Mouse (Mus musculus) spleen, adult 2 months (tissue): Measurements from ENCODE around the gene Ifrd1. TPM values are rescaled to one million over a fixed set of nuclear protein-coding genes. Genes with fewer than 3 reads are reported as not detected.
A peak's percentile ranks its signal among the peaks of the same experiment; 100 is the strongest.

Source experiments
- DNase-seq, 2 experiments: peaks; one replicate each; pipeline versions ENCODE4 v3.0.0 to v3.0.0-alpha.2; 2012 to 2021; ENCODE audit warnings: low spot score in 2 of 2, low read depth in 1 of 2
- H3K27ac ChIP-seq: fragments of 200-500 bp; 2 replicates; pipeline ENCODE4 v1.5.1; 2012; ENCODE audit warnings: low read length, inconsistent platforms; ENCODE audit not compliant: insufficient read depth
- H3K27me3 ChIP-seq: fragments of 200-500 bp; 2 replicates; pipeline ENCODE4 v1.6.1; 2012; ENCODE audit warnings: mild to moderate bottlenecking, moderate library complexity, low read length, inconsistent platforms; ENCODE audit not compliant: control insufficient read depth, insufficient read depth
- H3K36me3 ChIP-seq: fragments of 200-500 bp; 2 replicates; pipeline ENCODE4 v1.6.1; 2012; ENCODE audit warnings: mild to moderate bottlenecking, low read length, inconsistent platforms; ENCODE audit not compliant: control insufficient read depth, insufficient read depth
- H3K4me1 ChIP-seq: fragments of 200-500 bp; 2 replicates; pipeline ENCODE4 v1.6.1; 2011; ENCODE audit warnings: inconsistent platforms; ENCODE audit not compliant: control insufficient read depth, insufficient read depth, insufficient read length
- H3K4me3 ChIP-seq: fragments of 200-500 bp; 2 replicates; pipeline ENCODE4 v1.5.1; 2011; ENCODE audit warnings: mild to moderate bottlenecking, inconsistent platforms; ENCODE audit not compliant: insufficient read depth, insufficient read length; ENCODE audit errors: extremely low read depth
- CTCF ChIP-seq: fragments of 200-500 bp; IDR thresholded peaks from 2 replicates; pipeline ENCODE4 v1.5.1; 2011; ENCODE audit warnings: mild to moderate bottlenecking, inconsistent platforms; ENCODE audit not compliant: insufficient read depth, insufficient read length, insufficient replicate concordance; ENCODE audit errors: extremely low read depth
- POLR2A ChIP-seq: fragments of 200-500 bp; IDR thresholded peaks from 2 replicates; pipeline ENCODE4 v1.6.1; 2011; ENCODE audit warnings: low read depth, low read length, inconsistent platforms
- WGBS: fragments of 180-500 bp; shearing (Covaris S2); methylation state at CpG from one replicate; pipeline ENCODE4 v1.1.7; 2018; 5-methylcytosine and 5-hydroxymethylcytosine counted together
- polyA plus RNA-seq: library from polyadenylated mRNA; depleted of rRNA; stranded (reverse); fragments of >200 nt; gene quantifications from 2 replicates; pipeline ENCODE4 v1.2.3, GENCODE M21; 2012

Ifrd1 gene
- polyA plus RNA-seq, 1 experiment, result 8.2 TPM

- peaks cover 3% of the 10 kb centered on the region for H3K4me1 ChIP-seq
Observed at GRCm38 (mm10) chr12:40223676-40224075, 24.6 kb downstream of the Ifrd1 start.

GRCm38 (mm10) chr12:40223082-40223619 is 25.2 kb downstream of the Ifrd1 start:
- H3K36me3 ChIP-seq, result no peaks in the 10 kb centered on the region
- H3K27me3 ChIP-seq, result no peaks in the 10 kb centered on the region
- peak; percentile 95 to 96 for DNase-seq
- H3K4me3 ChIP-seq, result peak overlapping the region; percentile 89
- TF ChIP-seq CTCF, result no peak
- TF ChIP-seq POLR2A, result peak; percentile 98
- H3K27ac ChIP-seq, result peak overlapping the region; percentile 97
- WGBS, result under 1% methylated on average over 47 of the region's 47 CpGs
- peaks cover 3% of the 10 kb centered on the region for H3K4me1 ChIP-seq

More at GRCm38 (mm10) chr12:40223676-40224075, 24.6 kb downstream of the Ifrd1 start:
- H3K36me3 ChIP-seq, result no peaks in the 10 kb centered on the region
- H3K4me3 ChIP-seq, result peak overlapping the region; percentile 54
- peak overlapping the region; percentile 49 for H3K27ac ChIP-seq
- TF ChIP-seq POLR2A (no peak), CTCF (no peak)
- H3K27me3 ChIP-seq, result no peaks in the 10 kb centered on the region
- WGBS, result 32% methylated on average over 10 of the region's 10 CpGs
- DNase-seq, result no peak

GRCm38 (mm10) chr12:40222251-40223081 is 25.8 kb downstream of the Ifrd1 start:
- H3K36me3 ChIP-seq, result no peaks in the 10 kb centered on the region
- DNase-seq, result peak; percentile 81 to 92
- TF ChIP-seq POLR2A (no peak), CTCF (no peak)
- under 1% methylated on average over 81 of the region's 81 CpGs for WGBS
- peaks cover 3% of the 10 kb centered on the region for H3K4me1 ChIP-seq
- H3K27ac ChIP-seq, result peak overlapping the region; percentile 97
- no peaks in the 10 kb centered on the region for H3K27me3 ChIP-seq
- H3K4me3 ChIP-seq, result peak overlapping the region; percentile 89

GRCm38 (mm10) chr12:40221611-40222010 is 26.7 kb downstream of the Ifrd1 start:
- no peaks in the 10 kb centered on the region for H3K27me3 ChIP-seq
- TF ChIP-seq POLR2A (no peak), CTCF (no peak)
- peaks cover 2% of the 10 kb centered on the region; the same call in 1 of the 2 replicates for H3K36me3 ChIP-seq
- H3K4me1 ChIP-seq, result peaks cover 3% of the 10 kb centered on the region
- 8% methylated on average over 5 of the region's 5 CpGs for WGBS
- no peak overlapping the region; the same call in 1 of the 2 replicates for H3K4me3 ChIP-seq
- no peak for DNase-seq
- H3K27ac ChIP-seq, result no peak overlapping the region

- peaks cover 3% of the 10 kb centered on the region for H3K4me1 ChIP-seq
- WGBS, result 9% methylated on average over 3 of the region's 3 CpGs
- DNase-seq, result no peak
- H3K4me3 ChIP-seq, result no peak overlapping the region; the same call in 1 of the 2 replicates
- TF ChIP-seq POLR2A (no peak), CTCF (no peak)
- no peak overlapping the region for H3K27ac ChIP-seq
- H3K27me3 ChIP-seq, result no peaks in the 10 kb centered on the region
- peaks cover 6% of the 10 kb centered on the region for H3K36me3 ChIP-seq
Observed at GRCm38 (mm10) chr12:40220896-40221295, 27.4 kb downstream of the Ifrd1 start.

- Histone ChIP-seq H3K36me3 (peaks cover 9% of the 10 kb centered on the region), H3K27ac (no peak overlapping the region), H3K4me1 (peaks cover 3% of the 10 kb centered on the region), H3K27me3 (no peaks in the 10 kb centered on the region), H3K4me3 (no peak overlapping the region)
- TF ChIP-seq POLR2A, result no peak
- no peak for TF ChIP-seq CTCF
- no peak for DNase-seq
- WGBS, result 71% methylated on average over 3 of the region's 3 CpGs
Observed at GRCm38 (mm10) chr12:40220001-40220570, 28.2 kb downstream of the Ifrd1 start.
